Mouse (Mus musculus): Measurements from ENCODE around the gene Terf2. TPM values are rescaled to one million over a fixed set of nuclear protein-coding genes. Genes with fewer than 3 reads are reported as not detected.
A peak's percentile ranks its signal among the peaks of the same experiment; 100 is the strongest.

Gene Terf2
- 19.2 and 20.7 TPM in 2 replicates for polyA plus RNA-seq (2014; fragmentation: Nextera tagmentation; extraction: Ambion mirVana)

GRCm38 (mm10) chr8:107096366-107097036 lies at the start of gene Terf2:
Terf2 (minus strand) TSS chr8:107096547.
- H3K9ac ChIP-seq (replicated peaks; ENCODE audit: low read depth, low read length): peak within 1 kb of the TSS; percentile 87
- peak within 1 kb of the TSS; percentile 54 for H3K4me2 ChIP-seq (ENCODE audit: low read depth, low read length)
- H3K4me3 ChIP-seq (ENCODE audit: low read depth, low read length): peak within 1 kb of the TSS; percentile 81
- no peaks in the 10 kb centered on the region for H3K36me3 ChIP-seq (ENCODE audit: control insufficient read depth, insufficient read depth, low read length)
- ATAC-seq (ENCODE audit: low read depth): peak; percentile 97
- no peaks in the 10 kb centered on the region for H3K27me3 ChIP-seq (ENCODE audit: control insufficient read depth, insufficient read depth, low read length)
- H3K9me3 ChIP-seq (ENCODE audit: control insufficient read depth, low read length): no peaks in the 10 kb centered on the region
- WGBS: 5% methylated on average over 31 of the region's 39 CpGs
- H3K27ac ChIP-seq (ENCODE audit: low read depth, low read length): peak within 1 kb of the TSS; percentile 89
- H3K4me1 ChIP-seq (ENCODE audit: control insufficient read depth, insufficient read depth, low read length): peaks cover 11% of the 10 kb centered on the region; the same call in 1 of the 2 replicates

GRCm38 (mm10) chr8:107143501-107143900 lies 47.2 kb upstream of the Terf2 start:
- Histone ChIP-seq H3K4me3 (ENCODE audit: low read depth, low read length) (no peak overlapping the region), H3K36me3 (ENCODE audit: control insufficient read depth, insufficient read depth, low read length) (no peaks in the 10 kb centered on the region), H3K9ac (replicated peaks; ENCODE audit: low read depth, low read length) (no peak overlapping the region), H3K4me1 (ENCODE audit: control insufficient read depth, insufficient read depth, low read length) (no peaks in the 10 kb centered on the region), H3K9me3 (ENCODE audit: control insufficient read depth, low read length) (no peaks in the 10 kb centered on the region), H3K27ac (ENCODE audit: low read depth, low read length) (no peak overlapping the region), H3K4me2 (ENCODE audit: low read depth, low read length) (no peak overlapping the region), H3K27me3 (ENCODE audit: control insufficient read depth, insufficient read depth, low read length) (no peaks in the 10 kb centered on the region)
- ATAC-seq (ENCODE audit: low read depth): no peak
- 45% methylated on average over 4 of the region's 4 CpGs for WGBS

GRCm38 (mm10) chr8:107142539-107142938 lies 46.2 kb upstream of the Terf2 start:
- H3K9ac ChIP-seq (replicated peaks; ENCODE audit: low read depth, low read length): no peak overlapping the region
- ATAC-seq (ENCODE audit: low read depth): no peak
- no peaks in the 10 kb centered on the region for H3K9me3 ChIP-seq (ENCODE audit: control insufficient read depth, low read length)
- no peaks in the 10 kb centered on the region for H3K36me3 ChIP-seq (ENCODE audit: control insufficient read depth, insufficient read depth, low read length)
- H3K4me3 ChIP-seq (ENCODE audit: low read depth, low read length): no peak overlapping the region
- 93% methylated on average over 4 of the region's 4 CpGs for WGBS
- H3K4me2 ChIP-seq (ENCODE audit: low read depth, low read length): no peak overlapping the region
- no peaks in the 10 kb centered on the region for H3K27me3 ChIP-seq (ENCODE audit: control insufficient read depth, insufficient read depth, low read length)
- no peak overlapping the region for H3K27ac ChIP-seq (ENCODE audit: low read depth, low read length)
- no peaks in the 10 kb centered on the region for H3K4me1 ChIP-seq (ENCODE audit: control insufficient read depth, insufficient read depth, low read length)

- no peak overlapping the region for H3K4me2 ChIP-seq (ENCODE audit: low read depth, low read length)
- no peaks in the 10 kb centered on the region for H3K4me1 ChIP-seq (ENCODE audit: control insufficient read depth, insufficient read depth, low read length)
- H3K9ac ChIP-seq (replicated peaks; ENCODE audit: low read depth, low read length): no peak overlapping the region
- ATAC-seq (ENCODE audit: low read depth): no peak
- no peaks in the 10 kb centered on the region for H3K9me3 ChIP-seq (ENCODE audit: control insufficient read depth, low read length)
- WGBS: 37% methylated on average over 13 of the region's 13 CpGs
- H3K27ac ChIP-seq (ENCODE audit: low read depth, low read length): no peak overlapping the region
- H3K27me3 ChIP-seq (ENCODE audit: control insufficient read depth, insufficient read depth, low read length): no peaks in the 10 kb centered on the region
- H3K4me3 ChIP-seq (ENCODE audit: low read depth, low read length): no peak overlapping the region
- no peaks in the 10 kb centered on the region for H3K36me3 ChIP-seq (ENCODE audit: control insufficient read depth, insufficient read depth, low read length)
Observed at GRCm38 (mm10) chr8:107139704-107140470, 43.5 kb upstream of the Terf2 start.

- no peak for ATAC-seq (ENCODE audit: low read depth)
- no peak overlapping the region for H3K27ac ChIP-seq (ENCODE audit: low read depth, low read length)
- 94% methylated on average over 5 of the region's 5 CpGs for WGBS
- no peaks in the 10 kb centered on the region for H3K36me3 ChIP-seq (ENCODE audit: control insufficient read depth, insufficient read depth, low read length)
- no peak overlapping the region for H3K4me3 ChIP-seq (ENCODE audit: low read depth, low read length)
- no peaks in the 10 kb centered on the region for H3K27me3 ChIP-seq (ENCODE audit: control insufficient read depth, insufficient read depth, low read length)
- no peaks in the 10 kb centered on the region for H3K4me1 ChIP-seq (ENCODE audit: control insufficient read depth, insufficient read depth, low read length)
- H3K9ac ChIP-seq (replicated peaks; ENCODE audit: low read depth, low read length): no peak overlapping the region
- no peak overlapping the region for H3K4me2 ChIP-seq (ENCODE audit: low read depth, low read length)
- no peaks in the 10 kb centered on the region for H3K9me3 ChIP-seq (ENCODE audit: control insufficient read depth, low read length)
Observed at GRCm38 (mm10) chr8:107138338-107138737, 42.0 kb upstream of the Terf2 start.

GRCm38 (mm10) chr8:107137591-107137990 lies 41.2 kb upstream of the Terf2 start:
- 77% methylated on average over 6 of the region's 6 CpGs for WGBS
- H3K9me3 ChIP-seq (ENCODE audit: control insufficient read depth, low read length): no peaks in the 10 kb centered on the region

GRCm38 (mm10) chr8:107136003-107136612 lies 39.8 kb upstream of the Terf2 start:
- no peak overlapping the region for H3K4me3 ChIP-seq (ENCODE audit: low read depth, low read length)
- no peak for ATAC-seq (ENCODE audit: low read depth)
- H3K4me1 ChIP-seq (ENCODE audit: control insufficient read depth, insufficient read depth, low read length): no peaks in the 10 kb centered on the region
- 14% methylated on average over 8 of the region's 8 CpGs for WGBS
- no peak overlapping the region for H3K27ac ChIP-seq (ENCODE audit: low read depth, low read length)
- no peak overlapping the region for H3K9ac ChIP-seq (replicated peaks; ENCODE audit: low read depth, low read length)
- H3K4me2 ChIP-seq (ENCODE audit: low read depth, low read length): no peak overlapping the region
- H3K27me3 ChIP-seq (ENCODE audit: control insufficient read depth, insufficient read depth, low read length): no peaks in the 10 kb centered on the region
- no peaks in the 10 kb centered on the region for H3K36me3 ChIP-seq (ENCODE audit: control insufficient read depth, insufficient read depth, low read length)
- H3K9me3 ChIP-seq (ENCODE audit: control insufficient read depth, low read length): no peaks in the 10 kb centered on the region

More at GRCm38 (mm10) chr8:107137591-107137990, 41.2 kb upstream of the Terf2 start:
- Histone ChIP-seq H3K4me3 (ENCODE audit: low read depth, low read length) (no peak overlapping the region), H3K4me2 (ENCODE audit: low read depth, low read length) (no peak overlapping the region), H3K27ac (ENCODE audit: low read depth, low read length) (no peak overlapping the region), H3K9ac (replicated peaks; ENCODE audit: low read depth, low read length) (no peak overlapping the region), H3K27me3 (ENCODE audit: control insufficient read depth, insufficient read depth, low read length) (no peaks in the 10 kb centered on the region), H3K4me1 (ENCODE audit: control insufficient read depth, insufficient read depth, low read length) (no peaks in the 10 kb centered on the region), H3K36me3 (ENCODE audit: control insufficient read depth, insufficient read depth, low read length) (no peaks in the 10 kb centered on the region)
- ATAC-seq (ENCODE audit: low read depth): no peak

- 58% methylated on average over 6 of the region's 6 CpGs for WGBS
- no peak for ATAC-seq (ENCODE audit: low read depth)
- H3K4me3 ChIP-seq (ENCODE audit: low read depth, low read length): no peak overlapping the region
Observed at GRCm38 (mm10) chr8:107133881-107134280, 37.5 kb upstream of the Terf2 start.

More at GRCm38 (mm10) chr8:107133881-107134280, 37.5 kb upstream of the Terf2 start:
- H3K4me1 ChIP-seq (ENCODE audit: control insufficient read depth, insufficient read depth, low read length): no peaks in the 10 kb centered on the region
- no peak overlapping the region for H3K27ac ChIP-seq (ENCODE audit: low read depth, low read length)
- no peak overlapping the region for H3K9ac ChIP-seq (replicated peaks; ENCODE audit: low read depth, low read length)
- no peaks in the 10 kb centered on the region for H3K27me3 ChIP-seq (ENCODE audit: control insufficient read depth, insufficient read depth, low read length)
- no peaks in the 10 kb centered on the region for H3K9me3 ChIP-seq (ENCODE audit: control insufficient read depth, low read length)
- no peak overlapping the region for H3K4me2 ChIP-seq (ENCODE audit: low read depth, low read length)
- H3K36me3 ChIP-seq (ENCODE audit: control insufficient read depth, insufficient read depth, low read length): no peaks in the 10 kb centered on the region
